Mouse (Mus musculus): Measurements from ENCODE around the gene Dexi.

GRCm38 (mm10) chr16:10553858-10554257, 11.0 kb upstream of the Dexi start:
- TF ChIP-seq CTCF (IDR thresholded peaks at IDR 0.05; ENCODE audit: borderline replicate concordance, insufficient read depth, low read depth, low read length) = no peak
- TF ChIP-seq POLR2A (IDR thresholded peaks at IDR 0.05; ENCODE audit: borderline replicate concordance, insufficient read depth, low read length) = no peak

Data from cerebellum, adult 2 months (tissue).